Mouse (Mus musculus): ENCODE measurements around the gene D10Jhu81e. TPM values are rescaled to one million over a fixed set of nuclear protein-coding genes. Genes with fewer than 3 reads are reported as not detected.
"Not testable (repeated sequence)": the region's sequence is repeated elsewhere in the genome, so short reads cannot be mapped to it uniquely, and the experiment has no call there.

Gene D10Jhu81e
- polyA plus RNA-seq (2015; fragmentation: Nextera tagmentation; extraction: Ambion mirVana), result 18.4 and 19.3 TPM in 2 replicates

DNA sequence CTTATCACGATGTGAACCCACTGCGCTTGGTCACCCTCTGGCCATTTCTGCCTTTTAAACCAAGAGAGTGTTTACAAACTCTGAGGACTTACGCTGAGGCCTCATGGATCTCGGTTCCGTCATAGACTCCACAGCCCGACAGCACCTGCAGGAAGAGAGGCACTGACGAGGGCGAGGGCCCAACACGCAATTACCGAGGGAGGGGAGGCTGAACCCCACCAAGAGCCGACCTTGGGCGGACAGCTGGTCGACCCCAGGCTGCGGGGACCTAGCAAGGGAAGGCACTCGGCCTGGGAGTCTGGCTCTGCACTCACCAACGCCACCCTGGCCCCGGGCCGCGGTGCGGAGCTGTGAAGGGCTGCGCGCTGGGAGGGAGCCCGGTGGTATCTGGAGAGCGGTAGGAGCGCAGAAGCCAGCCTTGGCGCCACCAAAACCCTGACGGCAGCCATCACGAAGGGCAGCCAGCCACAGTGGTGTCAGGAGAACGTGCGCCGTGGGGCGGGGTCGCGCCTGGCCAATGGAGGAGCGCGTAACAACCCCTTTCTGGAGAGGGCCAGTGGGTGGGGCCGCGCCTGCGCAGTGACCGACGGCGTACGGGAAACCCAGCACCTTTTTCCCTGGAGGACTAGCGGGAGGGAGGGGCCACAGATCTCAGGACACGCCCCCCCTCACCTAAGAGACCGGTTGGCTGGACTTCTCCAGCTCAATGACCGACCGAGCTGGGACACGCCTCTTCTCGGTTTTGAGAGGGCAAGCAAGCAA lies at the start of gene D10Jhu81e:
Gene D10Jhu81e (minus strand): TSS at position 502 of the 762 bp plus-strand sequence.
- H3K9me3 ChIP-seq (replicated peaks), result no peaks in the 10 kb centered on the region
- peak within 1 kb of the TSS; percentile 74 for H3K9ac ChIP-seq
- peak within 1 kb of the TSS; percentile 70 for H3K27ac ChIP-seq (replicated peaks)
- peaks cover 71% of the 10 kb centered on the region for H3K36me3 ChIP-seq (replicated peaks)
- H3K27me3 ChIP-seq, result no peaks in the 10 kb centered on the region
- under 1% methylated on average over 50 of the region's 50 CpGs for WGBS (ENCODE audit: insufficient replicate concordance)
- peak within 1 kb of the TSS; percentile 67 for H3K4me3 ChIP-seq (replicated peaks)
- peaks cover 28% of the 10 kb centered on the region for H3K4me1 ChIP-seq (replicated peaks)
- peak within 1 kb of the TSS; percentile 92 for H3K4me2 ChIP-seq
- ATAC-seq (ENCODE audit: insufficient read depth), result peak; percentile 95

DNA sequence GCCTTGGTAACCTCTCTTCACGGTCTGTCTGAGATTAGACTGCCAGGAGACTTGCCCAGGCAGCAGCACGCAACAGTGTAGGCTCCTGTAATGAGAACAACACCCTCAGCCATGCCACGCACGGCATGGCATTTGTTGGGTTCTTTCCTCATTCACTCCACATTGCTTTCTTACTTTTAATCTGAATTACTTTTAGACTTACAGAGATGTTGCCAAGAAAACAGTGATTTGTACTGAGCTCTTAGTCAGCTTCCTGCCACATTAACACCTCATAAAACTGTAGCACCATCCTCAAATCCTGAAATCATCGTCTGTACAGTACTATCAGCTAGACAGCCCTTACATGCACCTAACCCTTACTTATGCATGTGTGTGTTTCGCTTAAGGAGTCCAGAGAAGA lies 49.0 kb upstream of the D10Jhu81e start:
- Histone ChIP-seq H3K27ac (replicated peaks) (peak overlapping the region; percentile 84), H3K9me3 (replicated peaks) (no peaks in the 10 kb centered on the region), H3K9ac (no peak overlapping the region), H3K4me1 (replicated peaks) (peaks cover 73% of the 10 kb centered on the region), H3K36me3 (replicated peaks) (peaks cover 93% of the 10 kb centered on the region), H3K4me3 (replicated peaks) (no peak overlapping the region), H3K27me3 (no peaks in the 10 kb centered on the region), H3K4me2 (no peak overlapping the region)
- 77% methylated on average over 6 of the region's 6 CpGs for WGBS (ENCODE audit: insufficient replicate concordance)
- ATAC-seq (ENCODE audit: insufficient read depth), result no peak

DNA sequence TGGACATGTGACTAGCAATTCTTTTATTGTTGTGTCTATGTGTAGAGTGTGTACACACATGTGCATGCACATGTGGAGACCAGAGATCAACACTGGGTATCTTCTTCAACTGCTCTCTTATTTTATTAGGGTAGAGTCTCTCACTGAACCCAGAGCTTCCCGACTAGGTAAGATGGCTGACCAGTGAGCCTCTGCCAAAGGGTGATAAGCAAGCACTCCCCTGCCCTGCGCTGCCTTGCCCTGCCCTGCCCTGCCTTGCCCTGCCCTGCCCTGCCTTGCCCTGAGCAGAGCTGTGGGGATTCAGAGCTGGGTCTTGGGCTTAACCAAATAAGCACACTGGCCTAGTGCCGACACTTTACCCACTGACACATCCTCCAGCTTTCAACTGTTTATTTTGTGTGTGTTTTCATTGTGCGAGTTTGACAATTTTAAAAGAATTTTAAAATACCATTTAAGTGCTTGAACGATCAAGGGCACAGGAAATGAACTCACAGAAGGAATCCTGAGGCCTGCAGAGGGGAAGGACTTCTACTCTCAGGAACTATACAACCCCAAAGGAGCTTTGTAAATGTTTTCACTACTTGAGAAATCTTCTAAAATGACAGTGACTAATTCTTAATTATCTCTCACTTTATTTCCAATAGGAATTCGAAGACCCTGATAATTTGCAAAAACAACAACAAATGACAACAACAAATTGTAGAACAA lies 46.9 kb upstream of the D10Jhu81e start:
- 35% methylated on average over 6 of the region's 6 CpGs for WGBS (ENCODE audit: insufficient replicate concordance)
- Histone ChIP-seq H3K36me3 (replicated peaks) (peaks cover 100% of the 10 kb centered on the region), H3K4me2 (peak overlapping the region; percentile 55), H3K4me1 (replicated peaks) (peaks cover 72% of the 10 kb centered on the region), H3K4me3 (replicated peaks) (no peak overlapping the region), H3K9me3 (replicated peaks) (no peaks in the 10 kb centered on the region), H3K27ac (replicated peaks) (peak overlapping the region; percentile 84), H3K27me3 (no peaks in the 10 kb centered on the region), H3K9ac (no peak overlapping the region; the same call in 1 of the 2 replicates)
- peak; percentile 100 for ATAC-seq (ENCODE audit: insufficient read depth)

DNA sequence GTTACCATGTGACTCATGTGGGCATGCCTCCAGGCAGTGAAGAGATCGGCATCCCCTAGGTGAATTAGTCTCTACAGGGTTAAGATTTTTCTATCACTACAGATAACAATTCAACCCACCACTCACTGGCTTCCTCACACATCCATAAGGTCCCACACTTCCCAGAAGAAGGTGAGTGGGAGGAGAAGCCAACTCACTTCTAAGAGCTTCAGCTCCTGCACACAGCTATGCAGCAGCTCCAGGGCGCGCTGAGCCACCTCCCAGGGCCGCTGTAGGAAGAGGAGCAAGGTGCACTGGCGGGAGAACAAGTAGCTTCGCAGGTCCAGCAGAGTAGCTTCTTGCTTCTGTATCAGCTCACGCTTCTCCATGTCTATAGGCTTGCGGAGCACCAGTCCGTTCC lies 44.8 kb upstream of the D10Jhu81e start:
- peak overlapping the region; percentile 5; the same call in 1 of the 2 replicates for H3K27ac ChIP-seq (replicated peaks)

DNA sequence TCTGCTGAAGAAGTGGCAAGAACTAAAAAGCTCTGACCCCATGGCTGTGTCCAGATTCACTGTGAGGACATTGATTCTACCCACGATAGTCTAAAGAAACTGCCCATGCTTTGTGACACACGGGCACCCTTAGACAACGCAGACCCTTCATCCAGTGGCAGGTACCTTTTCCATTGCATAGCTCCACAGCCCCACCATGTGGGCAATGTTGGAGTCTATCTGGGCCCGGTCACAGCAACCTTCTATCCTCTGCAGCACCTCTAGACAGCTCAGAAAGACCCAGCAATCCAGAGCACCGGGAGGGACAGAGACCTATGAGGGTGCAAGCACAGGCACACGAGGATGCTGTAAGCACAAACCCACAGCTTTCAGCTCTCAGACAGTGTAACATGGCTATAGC lies 41.7 kb upstream of the D10Jhu81e start:
- Histone ChIP-seq H3K27me3 (no peaks in the 10 kb centered on the region), H3K4me3 (replicated peaks) (no peak overlapping the region), H3K4me1 (replicated peaks) (peaks cover 21% of the 10 kb centered on the region), H3K27ac (replicated peaks) (no peak overlapping the region), H3K4me2 (no peak overlapping the region), H3K9me3 (replicated peaks) (no peaks in the 10 kb centered on the region), H3K9ac (no peak overlapping the region), H3K36me3 (replicated peaks) (peaks cover 100% of the 10 kb centered on the region)
- 60% methylated on average over 6 of the region's 6 CpGs for WGBS (ENCODE audit: insufficient replicate concordance)
- no peak for ATAC-seq (ENCODE audit: insufficient read depth)

More for the DNA sequence above, 44.8 kb upstream of the D10Jhu81e start:
- ATAC-seq (ENCODE audit: insufficient read depth), result no peak
- Histone ChIP-seq H3K4me3 (replicated peaks) (no peak overlapping the region), H3K4me2 (no peak overlapping the region), H3K27me3 (no peaks in the 10 kb centered on the region), H3K4me1 (replicated peaks) (peaks cover 51% of the 10 kb centered on the region), H3K9me3 (replicated peaks) (no peaks in the 10 kb centered on the region), H3K9ac (no peak overlapping the region), H3K36me3 (replicated peaks) (peaks cover 100% of the 10 kb centered on the region)
- 90% methylated on average over 9 of the region's 9 CpGs for WGBS (ENCODE audit: insufficient replicate concordance)

DNA sequence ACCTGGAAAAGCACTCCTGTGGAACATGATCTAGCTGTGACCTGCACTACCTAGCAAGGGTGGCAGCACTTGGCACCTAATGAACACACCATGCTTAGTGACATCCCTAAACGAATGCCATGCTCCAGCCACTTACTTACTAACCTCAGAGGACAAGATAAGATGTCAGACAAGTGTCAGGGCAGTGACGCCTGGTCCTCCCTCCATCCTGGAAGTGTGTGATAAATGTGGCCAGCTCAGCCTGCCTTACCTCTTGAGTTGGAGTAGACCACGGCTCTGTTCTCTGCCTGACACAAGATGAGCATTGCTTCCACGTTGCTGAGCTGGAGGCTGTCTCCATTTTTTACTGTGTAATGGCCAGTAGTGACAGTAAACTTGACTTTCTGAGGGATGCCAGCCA lies 31.6 kb upstream of the D10Jhu81e start:
- 37% methylated on average over 4 of the region's 4 CpGs for WGBS (ENCODE audit: insufficient replicate concordance)
- peak; percentile 80 for ATAC-seq (ENCODE audit: insufficient read depth)
- H3K4me2 ChIP-seq, result peak overlapping the region; percentile 11; the same call in 1 of the 2 replicates
- no peaks in the 10 kb centered on the region for H3K9me3 ChIP-seq (replicated peaks)
- peaks cover 100% of the 10 kb centered on the region for H3K36me3 ChIP-seq (replicated peaks)
- peaks cover 42% of the 10 kb centered on the region for H3K4me1 ChIP-seq (replicated peaks)
- H3K27ac ChIP-seq (replicated peaks), result peak overlapping the region; percentile 54
- H3K27me3 ChIP-seq, result no peaks in the 10 kb centered on the region
- H3K4me3 ChIP-seq (replicated peaks), result no peak overlapping the region
- no peak overlapping the region for H3K9ac ChIP-seq

DNA sequence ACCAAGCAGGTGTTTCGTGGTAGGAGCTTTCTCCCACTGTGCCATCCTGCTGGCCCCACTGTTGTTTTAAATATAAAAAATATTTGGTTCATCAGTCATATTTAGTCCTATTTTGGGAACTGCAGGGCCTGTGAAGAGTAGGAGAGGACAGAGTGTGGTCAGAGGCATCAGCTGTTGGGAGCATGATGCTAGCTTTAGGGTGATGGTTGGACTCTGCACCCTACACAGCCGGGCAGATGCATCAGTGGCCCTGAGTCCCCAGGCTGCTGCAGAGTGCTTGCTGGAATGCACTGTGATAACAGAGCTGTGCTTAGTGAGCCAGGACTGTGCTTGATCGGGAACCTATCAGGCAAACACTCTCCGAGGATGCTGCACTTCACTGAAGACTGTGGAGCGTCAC lies 23.4 kb upstream of the D10Jhu81e start:
- H3K27ac ChIP-seq (replicated peaks), result no peak overlapping the region
- H3K4me3 ChIP-seq (replicated peaks), result no peak overlapping the region
- no peak for ATAC-seq (ENCODE audit: insufficient read depth)
- no peak overlapping the region for H3K4me2 ChIP-seq
- no peaks in the 10 kb centered on the region for H3K9me3 ChIP-seq (replicated peaks)
- no peaks in the 10 kb centered on the region for H3K27me3 ChIP-seq
- no peaks in the 10 kb centered on the region for H3K4me1 ChIP-seq (replicated peaks)
- H3K9ac ChIP-seq, result no peak overlapping the region
- 88% methylated on average over 5 of the region's 5 CpGs for whole genome bisulfite sequencing (ENCODE audit: insufficient replicate concordance)
- peaks cover 100% of the 10 kb centered on the region for H3K36me3 ChIP-seq (replicated peaks)

DNA sequence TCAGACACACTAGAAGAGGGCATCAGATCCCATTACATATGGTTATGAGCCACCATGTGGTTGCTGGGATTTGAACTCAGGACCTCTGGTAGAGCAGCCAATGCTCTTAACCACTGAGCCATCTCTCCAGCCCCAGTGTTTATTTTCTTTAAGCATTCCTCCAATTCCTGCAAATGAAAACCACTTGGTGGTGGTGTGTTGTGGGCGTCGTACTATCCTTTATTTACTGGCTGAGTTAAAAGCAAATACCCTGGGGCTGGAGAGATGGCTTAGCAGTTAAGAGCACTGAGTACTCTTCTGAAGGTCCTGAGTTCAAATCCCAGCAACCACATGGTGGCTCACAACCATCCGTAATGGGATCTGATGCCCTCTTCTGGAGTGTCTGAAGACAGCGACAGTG lies 16.5 kb upstream of the D10Jhu81e start:
- not testable (repeated sequence) for H3K9me3 ChIP-seq (replicated peaks); H3K4me3 ChIP-seq (replicated peaks); ATAC-seq (ENCODE audit: insufficient read depth); H3K27me3 ChIP-seq; H3K9ac ChIP-seq
- H3K27ac ChIP-seq (replicated peaks), result peak overlapping the region; percentile 90; the same call in 1 of the 2 replicates
- WGBS (ENCODE audit: insufficient replicate concordance), result 89% methylated on average over 4 of the region's 4 CpGs
- H3K36me3 ChIP-seq (replicated peaks), result peaks cover 66% of the 10 kb centered on the region
- H3K4me2 ChIP-seq, result 0 out of 2 replicates have a peak overlapping the region, but pooled peaks have one; percentile 93
- peaks cover 37% of the 10 kb centered on the region for H3K4me1 ChIP-seq (replicated peaks)

DNA sequence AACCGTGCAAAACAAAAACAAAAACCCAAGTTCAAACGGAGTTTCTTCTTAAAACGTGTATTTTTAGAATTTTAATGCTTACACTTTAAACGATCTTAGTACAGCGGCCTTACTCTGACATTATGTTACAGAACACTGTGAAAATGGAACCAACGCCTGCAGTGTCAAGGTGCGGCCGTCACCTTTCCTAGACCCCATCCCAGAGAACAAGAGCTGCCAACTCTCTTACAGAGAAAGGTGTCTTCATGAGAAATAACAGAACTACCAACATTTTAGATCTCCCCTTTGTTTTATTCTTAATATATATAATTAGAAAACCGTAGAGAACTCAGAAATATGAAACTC lies 15.8 kb upstream of the D10Jhu81e start:
- 13% methylated on average over 9 of the region's 9 CpGs for WGBS (ENCODE audit: insufficient replicate concordance)
- Histone ChIP-seq H3K36me3 (replicated peaks) (peaks cover 66% of the 10 kb centered on the region), H3K9ac (peak overlapping the region; percentile 54), H3K4me3 (replicated peaks) (peak overlapping the region; percentile 75), H3K27ac (replicated peaks) (peak overlapping the region; percentile 90), H3K4me2 (peak overlapping the region; percentile 93), H3K4me1 (replicated peaks) (peaks cover 37% of the 10 kb centered on the region), H3K9me3 (replicated peaks) (no peaks in the 10 kb centered on the region), H3K27me3 (no peaks in the 10 kb centered on the region)
- ATAC-seq (ENCODE audit: insufficient read depth), result peak; percentile 58

DNA sequence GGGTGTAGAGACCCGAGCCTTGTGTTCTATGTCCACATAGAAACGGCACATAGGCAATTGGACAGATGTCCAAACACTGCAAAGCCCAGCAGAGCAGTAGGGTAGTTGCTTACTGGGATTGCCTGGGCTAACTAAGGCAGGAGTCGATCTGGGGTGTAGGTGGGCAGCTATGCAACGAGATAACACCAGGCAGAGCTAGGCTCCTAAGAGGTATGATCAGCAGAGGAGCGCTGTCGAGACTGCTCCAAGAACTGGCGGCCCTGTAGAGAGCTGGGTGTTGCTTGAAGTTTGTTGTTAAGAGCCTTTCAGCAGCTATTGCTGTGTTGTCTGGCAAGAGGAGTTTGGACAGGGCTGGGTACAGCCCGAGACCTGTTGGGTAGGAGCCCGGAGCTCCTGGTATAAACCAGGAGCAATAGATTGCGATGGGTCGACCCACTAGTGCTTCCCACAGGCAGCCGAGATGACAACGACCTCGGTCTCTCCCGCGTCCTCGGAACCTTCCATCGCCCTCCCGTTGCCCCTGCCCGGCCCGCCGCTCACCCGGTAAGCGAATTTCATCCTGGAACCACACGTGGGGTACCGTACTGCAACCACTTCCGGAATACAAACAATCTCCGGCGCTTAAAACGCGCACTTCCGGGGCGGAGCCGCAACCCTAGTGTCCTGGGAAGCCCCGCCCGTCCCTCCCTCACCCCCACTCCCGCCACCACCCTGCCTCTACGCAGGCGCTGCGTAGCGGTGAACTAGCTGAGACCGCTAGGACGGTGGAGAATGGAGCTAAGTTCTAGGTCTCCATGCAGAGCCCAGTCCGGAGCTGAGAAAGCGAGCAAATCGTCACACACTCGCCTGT lies 15.2 kb upstream of the D10Jhu81e start, which contains the start of gene Pwp2:
Gene Pwp2 (minus strand): TSS at position 619 of the 850 bp plus-strand sequence.
- Histone ChIP-seq H3K9ac (peak within 1 kb of the TSS; percentile 63), H3K27ac (replicated peaks) (peak within 1 kb of the TSS; percentile 90), H3K9me3 (replicated peaks) (no peaks in the 10 kb centered on the region), H3K4me1 (replicated peaks) (peaks cover 37% of the 10 kb centered on the region), H3K4me3 (replicated peaks) (peak within 1 kb of the TSS; percentile 75), H3K4me2 (peak within 1 kb of the TSS; percentile 93), H3K27me3 (no peaks in the 10 kb centered on the region), H3K36me3 (replicated peaks) (peaks cover 66% of the 10 kb centered on the region)
- under 1% methylated on average over 47 of the region's 47 CpGs for WGBS (ENCODE audit: insufficient replicate concordance)
- peak; percentile 94 for ATAC-seq (ENCODE audit: insufficient read depth)

Data from liver, embryonic 15.5 days (tissue).